Mouse (Mus musculus) erythroid progenitor cell, adult 5-6 weeks (primary cell): ENCODE measurements at regions not wholly inside any gene's neighbourhood (a gene's known extent, or its start where the extent isn't known, plus 50 kb on each side); places are given as distances from the start of the nearest gene placed in this dataset.
"Not testable (repeated sequence)": the region's sequence is repeated elsewhere in the genome, so short reads cannot be mapped to it uniquely, and the experiment has no call there.

Experiments used
- ATAC-seq: replicated peaks from 2 replicates; pipeline ENCODE4 v1.8.0; 2016; ENCODE audit warnings: moderate number of reproducible peaks, mild to moderate bottlenecking, moderate TSS enrichment, inconsistent platforms; ENCODE audit not compliant: poor library complexity, low FRiP score, severe bottlenecking

GRCm38 (mm10) chr10:99320797-99321196 is 57.8 kb downstream of the Dusp6 start:
- ATAC-seq, result no peak

- no peak for ATAC-seq
These were observed 60.3 kb downstream of the Dusp6 start for GRCm38 (mm10) chr10:99323358-99323757.

- ATAC-seq, result no peak
These were observed 64.5 kb downstream of the Dusp6 start for GRCm38 (mm10) chr10:99327501-99327900.

- ATAC-seq, result no peak
These were observed 65.5 kb downstream of the Dusp6 start for GRCm38 (mm10) chr10:99328568-99328967.

- ATAC-seq, result no peak
These were observed 66.4 kb downstream of the Dusp6 start for GRCm38 (mm10) chr10:99329469-99329868.

- ATAC-seq, result no peak
These were observed 67.5 kb downstream of the Dusp6 start for GRCm38 (mm10) chr10:99330519-99330918.

GRCm38 (mm10) chr10:99331876-99332275 is 68.8 kb downstream of the Dusp6 start:
- no peak for ATAC-seq

GRCm38 (mm10) chr10:99333831-99334230 is 70.8 kb downstream of the Dusp6 start:
- no peak for ATAC-seq

GRCm38 (mm10) chr10:99336091-99336490 is 73.1 kb downstream of the Dusp6 start:
- ATAC-seq, result no peak

GRCm38 (mm10) chr10:99338790-99339189 is 75.8 kb downstream of the Dusp6 start:
- ATAC-seq, result not testable (repeated sequence)

- not testable (repeated sequence) for ATAC-seq
These were observed 76.4 kb downstream of the Dusp6 start for GRCm38 (mm10) chr10:99339291-99339912.

- not testable (repeated sequence) for ATAC-seq
These were observed 77.0 kb downstream of the Dusp6 start for GRCm38 (mm10) chr10:99340057-99340456.

- no peak for ATAC-seq
These were observed 86.2 kb downstream of the Dusp6 start for GRCm38 (mm10) chr10:99349125-99349716.

- ATAC-seq, result no peak
These were observed 90.7 kb downstream of the Dusp6 start for GRCm38 (mm10) chr10:99353541-99354292.

- no peak for ATAC-seq
These were observed 91.3 kb downstream of the Dusp6 start for GRCm38 (mm10) chr10:99354352-99354751.

- no peak for ATAC-seq
These were observed 92.3 kb downstream of the Dusp6 start for GRCm38 (mm10) chr10:99355303-99355702.

GRCm38 (mm10) chr10:99356221-99356620 is 93.2 kb downstream of the Dusp6 start:
- ATAC-seq, result no peak

- no peak for ATAC-seq
These were observed 93.9 kb downstream of the Dusp6 start for GRCm38 (mm10) chr10:99356883-99357282.

- ATAC-seq, result no peak
These were observed 94.3 kb downstream of the Dusp6 start for GRCm38 (mm10) chr10:99357347-99357746.

- ATAC-seq, result no peak
These were observed 95.2 kb downstream of the Dusp6 start for GRCm38 (mm10) chr10:99358256-99358655.

- no peak for ATAC-seq
These were observed 96.4 kb downstream of the Dusp6 start for GRCm38 (mm10) chr10:99359439-99359866.
